Mouse (Mus musculus) thymus, postnatal 14 days (tissue): ENCODE data around the gene Cyb5r1.

Experiments
- DNase-seq: peaks from one replicate; pipeline ENCODE4 v3.0.0; 2021

The Cyb5r1 gene

GRCm38 (mm10) chr1:134405509-134406413 lies at the start of gene Cyb5r1:
TSS of gene Cyb5r1 (plus strand) at chr1:134405559.
- DNase-seq = peak; percentile 88

DNA sequence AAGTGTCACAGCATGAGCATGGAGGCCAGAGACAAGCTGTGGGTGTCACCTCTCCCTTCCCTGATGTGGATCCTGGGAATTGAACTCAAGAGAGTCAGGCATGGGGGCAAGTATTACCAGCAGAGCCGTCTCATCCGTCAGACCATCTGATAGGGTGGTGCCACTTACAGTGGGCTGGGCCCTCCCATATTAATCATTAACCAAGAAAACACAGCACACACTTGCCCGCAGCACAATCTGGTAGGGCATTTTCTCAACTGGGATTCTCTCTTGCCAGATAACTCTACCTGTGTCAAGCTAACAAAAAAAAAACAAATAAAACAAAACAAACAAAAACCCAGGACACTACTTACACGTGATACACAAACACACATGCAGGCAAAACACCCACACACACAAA lies 47.9 kb upstream of the Cyb5r1 start:
- DNase-seq = no peak

DNA sequence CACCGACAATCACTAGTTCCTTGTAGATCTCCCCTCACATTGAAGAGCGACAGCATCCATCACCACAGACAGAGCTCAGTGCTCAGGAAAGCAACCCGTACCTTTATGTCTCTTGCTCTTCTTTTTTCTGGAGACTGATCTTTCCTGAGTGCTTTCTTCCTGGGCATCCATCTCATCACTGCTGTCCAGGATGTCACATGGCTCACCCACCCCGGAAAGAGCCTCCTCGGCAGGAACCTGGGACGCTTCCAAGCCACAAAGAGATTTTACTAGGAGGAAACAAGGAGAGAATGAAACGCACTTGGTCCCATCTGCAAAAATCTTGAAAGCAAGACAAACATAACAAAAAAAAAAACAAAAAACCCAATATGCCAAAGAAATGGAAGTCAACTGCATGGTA lies 44.7 kb upstream of the Cyb5r1 start:
- no peak for DNase-seq

- DNase-seq = peak; percentile 11
Measured at GRCm38 (mm10) chr1:134361195-134361856, 44.0 kb upstream of the Cyb5r1 start.

- DNase-seq = peak; percentile 97
Measured at GRCm38 (mm10) chr1:134361857-134362212, 43.5 kb upstream of the Cyb5r1 start, which contains the start of gene Tmem183a. TSS of gene Tmem183a (minus strand) at chr1:134361979.

DNA sequence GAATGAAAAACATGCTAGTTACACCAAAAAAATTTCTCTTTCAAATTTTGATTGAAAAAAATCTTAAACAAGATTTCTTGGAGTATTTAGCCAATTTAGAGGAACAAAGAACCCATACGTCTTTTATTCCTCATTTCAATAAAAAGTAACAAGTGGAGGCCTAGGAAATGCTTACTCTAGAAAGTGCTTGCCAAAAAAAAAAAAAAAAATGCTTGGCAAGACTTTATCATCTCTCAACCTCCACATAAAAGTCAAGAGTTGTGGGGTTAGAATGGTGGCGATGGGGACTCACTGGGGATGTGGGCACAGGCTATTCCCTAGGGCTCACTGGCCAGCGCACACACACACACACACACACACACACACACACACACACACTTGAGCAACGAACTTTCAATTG lies 42.2 kb upstream of the Cyb5r1 start:
- DNase-seq = no peak

GRCm38 (mm10) chr1:134365491-134365890 lies 39.9 kb upstream of the Cyb5r1 start:
- DNase-seq = no peak

DNA sequence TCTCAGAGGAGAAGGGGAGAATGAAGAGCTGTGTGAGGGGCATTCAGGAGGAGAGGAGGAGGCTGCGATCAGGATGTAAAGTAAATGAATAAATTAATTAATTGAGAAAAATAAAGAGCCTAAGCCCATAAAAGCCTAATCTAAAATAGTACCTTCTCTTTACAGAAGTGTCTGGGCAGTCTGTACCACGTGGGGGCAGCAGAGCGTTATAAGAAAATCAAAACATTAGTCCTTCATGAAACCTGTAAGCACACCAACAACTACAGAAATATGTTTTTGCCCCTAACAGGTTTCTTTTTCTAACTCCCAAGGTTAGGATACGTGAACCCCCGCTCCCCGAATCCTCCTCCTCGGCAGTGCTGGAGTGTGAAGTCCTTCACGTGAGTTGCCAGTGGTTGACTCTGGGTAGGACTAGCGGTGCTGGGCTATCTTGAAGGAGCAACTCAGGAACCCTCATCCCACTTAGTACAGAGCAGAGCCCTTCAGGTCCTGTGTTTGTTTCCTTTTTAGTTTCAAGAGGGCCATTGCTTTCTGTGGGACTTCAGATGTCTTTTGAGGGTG lies 36.5 kb upstream of the Cyb5r1 start:
- DNase-seq = peak; percentile 55

DNA sequence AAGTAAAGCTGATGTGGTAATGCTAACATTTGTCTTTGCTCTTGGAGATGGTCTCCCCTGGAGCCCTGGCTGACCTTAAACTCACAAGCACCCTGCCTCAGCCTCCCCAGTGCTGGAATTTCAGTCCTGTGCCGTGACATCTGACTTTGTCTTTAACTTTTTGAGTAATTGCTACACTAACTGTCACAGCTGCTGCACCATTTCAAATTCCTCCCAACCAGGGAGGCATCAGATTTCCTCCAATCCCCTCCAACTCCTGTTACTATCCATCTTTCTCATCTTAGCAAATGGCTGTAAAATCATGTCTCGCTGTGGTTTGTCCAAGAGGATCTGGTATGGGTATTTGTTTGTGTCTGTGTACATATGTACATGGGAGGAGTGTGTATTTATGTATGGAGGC lies 31.2 kb upstream of the Cyb5r1 start:
- no peak for DNase-seq

GRCm38 (mm10) chr1:134381051-134381450 lies 24.3 kb upstream of the Cyb5r1 start:
- DNase-seq = no peak

- no peak for DNase-seq
Measured at GRCm38 (mm10) chr1:134381795-134382625, 23.3 kb upstream of the Cyb5r1 start.

- no peak for DNase-seq
Measured at GRCm38 (mm10) chr1:134384581-134384980, 20.8 kb upstream of the Cyb5r1 start.

GRCm38 (mm10) chr1:134385176-134385575 lies 20.2 kb upstream of the Cyb5r1 start:
- no peak for DNase-seq

DNA sequence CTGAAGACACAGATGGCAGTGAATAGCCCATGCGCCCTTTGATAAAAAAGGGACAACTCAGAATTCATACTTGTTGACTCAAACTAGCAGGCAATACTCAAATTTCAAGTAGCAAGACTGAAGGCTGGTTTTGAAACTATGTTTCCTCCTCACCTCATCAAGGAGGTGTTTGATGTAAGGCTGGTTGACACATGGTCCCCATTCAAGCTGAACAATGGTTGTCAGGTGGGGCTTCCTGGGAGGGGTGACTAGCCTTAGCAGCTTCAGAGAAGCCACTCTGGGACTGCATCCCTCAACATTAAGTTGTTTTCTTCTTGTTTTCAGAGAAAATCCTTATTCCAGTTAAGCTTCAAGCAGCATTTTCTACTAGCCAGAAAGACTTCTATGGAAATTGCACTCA lies 19.7 kb upstream of the Cyb5r1 start, which contains the start of gene 4933406M09Rik:
4933406M09Rik (plus strand) TSS at position 275 of the 400 bp plus-strand sequence.
- DNase-seq = no peak

- no peak for DNase-seq
Measured at GRCm38 (mm10) chr1:134393827-134394226, 11.5 kb upstream of the Cyb5r1 start.

GRCm38 (mm10) chr1:134398210-134398609 lies 7.1 kb upstream of the Cyb5r1 start:
- DNase-seq = no peak

DNA sequence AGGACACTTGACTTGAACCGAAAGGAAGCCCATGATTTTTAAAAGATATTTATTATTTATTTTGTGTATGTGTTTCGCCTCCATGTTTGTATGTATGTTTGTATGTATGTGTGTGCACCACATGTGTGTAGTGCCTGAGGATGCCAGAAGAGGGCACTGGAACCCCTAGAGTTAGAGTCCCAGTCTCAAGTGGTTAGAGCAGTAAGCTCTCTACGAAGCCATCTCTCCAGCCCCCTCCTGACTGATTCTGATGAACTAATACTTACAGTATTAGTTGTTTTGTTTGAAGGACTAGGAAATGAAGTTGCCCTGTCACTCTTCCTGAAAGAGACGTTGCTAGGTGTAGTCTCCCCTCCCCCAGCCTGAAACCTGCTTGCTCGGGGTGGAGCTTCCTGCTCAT lies 5.6 kb upstream of the Cyb5r1 start:
- DNase-seq = no peak

DNA sequence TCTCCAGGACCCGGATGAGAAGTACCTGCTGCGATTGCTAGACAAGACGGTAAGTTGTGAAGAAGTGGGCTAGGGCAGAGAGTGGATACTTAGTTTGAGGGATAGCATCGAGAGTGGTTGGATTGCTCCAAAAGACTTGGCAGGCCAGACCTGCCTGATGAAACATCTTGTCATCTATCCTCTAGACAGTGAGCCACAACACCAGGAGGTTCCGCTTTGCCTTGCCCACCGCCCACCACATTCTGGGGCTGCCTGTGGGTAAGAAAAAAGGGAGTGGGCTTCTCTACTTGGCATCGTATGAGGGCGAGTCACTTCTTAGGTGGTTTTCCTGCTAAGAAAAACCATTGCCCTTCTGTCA lies 1.0 kb downstream of the Cyb5r1 start:
- no peak for DNase-seq

DNA sequence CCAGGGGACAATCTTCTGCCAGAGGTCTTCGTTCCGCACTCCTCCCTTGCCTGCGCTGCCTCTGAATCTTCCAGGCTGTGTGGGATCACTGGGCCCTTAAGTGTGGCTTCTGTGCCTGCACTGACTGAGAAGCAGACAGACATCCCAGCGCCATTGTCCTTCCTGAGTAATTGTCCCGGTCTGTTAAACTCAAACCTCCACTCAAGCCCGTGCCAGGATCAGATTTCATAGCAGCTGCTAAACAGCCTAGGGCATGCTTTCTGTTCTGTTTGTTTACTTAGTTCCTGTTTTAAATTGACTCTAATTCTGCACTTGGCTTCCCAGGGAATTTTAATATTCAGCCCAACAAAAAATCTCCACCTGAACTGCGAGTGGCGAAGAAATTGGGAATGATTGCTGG lies 2.7 kb downstream of the Cyb5r1 start:
- DNase-seq = no peak

DNA sequence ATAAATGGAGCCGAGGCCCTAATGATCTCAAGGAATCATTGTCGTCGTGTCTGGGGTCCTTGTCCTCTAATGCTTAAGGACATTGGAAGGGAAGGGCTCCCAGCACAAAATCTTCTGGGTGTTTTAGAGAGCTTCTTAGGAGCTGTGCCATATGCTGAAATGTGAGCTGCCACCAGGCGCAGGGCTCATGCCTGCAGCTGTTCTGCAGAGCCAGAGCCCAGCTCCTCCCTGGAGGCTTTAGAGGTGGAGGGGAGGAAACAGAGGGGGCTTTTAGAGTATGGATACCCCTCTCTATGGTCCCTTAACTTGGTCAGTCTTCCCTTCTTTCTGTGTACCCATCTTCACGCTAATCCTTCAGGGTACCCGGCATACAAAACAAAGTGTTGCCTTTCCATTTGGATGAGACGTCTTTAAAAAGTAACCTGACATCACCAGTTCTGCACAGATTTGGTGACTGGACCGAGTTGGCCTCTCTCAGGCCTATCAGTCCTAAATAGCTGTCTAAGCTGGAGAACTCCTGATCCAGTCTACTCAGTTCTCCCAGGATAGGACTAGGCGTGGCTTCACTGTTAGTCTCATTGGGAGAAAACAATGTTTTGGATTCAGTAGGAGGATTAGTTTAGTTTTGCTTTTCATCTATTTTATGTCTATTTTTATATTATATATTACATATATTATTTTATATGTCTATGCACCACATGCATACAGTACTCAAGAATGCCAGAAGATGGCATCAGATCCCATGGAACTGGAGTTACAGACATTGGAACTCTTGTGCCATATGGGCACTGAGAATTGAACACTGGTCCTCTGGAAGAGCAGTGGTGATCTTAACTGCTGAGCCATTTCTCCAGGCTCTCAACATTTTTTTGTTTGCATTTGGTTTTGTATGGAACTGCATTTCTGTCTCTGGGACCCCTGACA lies 6.6 kb downstream of the Cyb5r1 start:
- no peak for DNase-seq

DNA sequence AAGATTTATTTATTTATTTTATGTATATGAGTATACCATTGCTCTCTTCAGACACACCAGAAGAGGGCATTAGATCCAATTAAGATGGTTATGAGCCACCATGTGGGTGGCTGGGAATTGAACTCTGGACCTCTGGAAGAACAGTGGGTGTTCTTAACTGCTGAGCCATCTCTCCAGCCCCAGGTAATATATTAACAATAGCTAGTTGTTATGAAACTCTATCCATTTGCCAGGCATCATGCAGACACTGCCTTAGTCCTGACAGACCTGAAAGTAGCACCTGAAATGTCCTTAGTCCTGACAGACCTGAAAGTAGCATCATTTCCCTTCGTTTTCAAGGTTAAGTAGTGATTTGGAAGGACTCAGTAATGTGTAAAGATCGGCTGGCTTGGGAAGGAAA lies 8.7 kb downstream of the Cyb5r1 start:
- DNase-seq = no peak
